Mouse (Mus musculus): ENCODE measurements around the gene Serhl.
"Not testable (repeated sequence)": the region's sequence is repeated elsewhere in the genome, so short reads cannot be mapped to it uniquely, and the experiment has no call there.

Gene Serhl

GRCm38 (mm10) chr15:83089429-83089605, at the start of gene Serhl:
Gene Serhl, plus strand, starts transcription at chr15:83089506.
- no peak for DNase-seq

DNA sequence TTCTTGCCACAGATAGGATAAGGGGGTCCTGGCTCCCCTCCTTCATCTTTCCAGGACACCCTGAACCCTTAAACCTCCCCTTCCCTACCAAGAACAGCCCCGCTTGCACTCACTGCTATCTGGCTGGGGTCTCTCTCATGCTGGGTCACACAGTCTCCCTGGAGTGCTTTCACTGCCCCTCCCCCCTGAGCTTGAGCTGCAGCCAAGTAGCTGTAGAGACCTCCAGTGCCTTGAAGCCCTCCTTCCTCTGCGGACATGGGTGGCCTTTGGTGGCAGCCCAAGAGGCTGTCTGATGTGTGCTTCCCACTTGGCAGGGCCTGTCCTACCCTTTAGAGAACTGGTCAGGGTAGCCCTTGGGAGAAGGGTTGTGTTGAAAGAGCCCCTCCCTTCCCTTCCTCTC, 49.1 kb upstream of the Serhl start:
- DNase-seq = no peak

DNA sequence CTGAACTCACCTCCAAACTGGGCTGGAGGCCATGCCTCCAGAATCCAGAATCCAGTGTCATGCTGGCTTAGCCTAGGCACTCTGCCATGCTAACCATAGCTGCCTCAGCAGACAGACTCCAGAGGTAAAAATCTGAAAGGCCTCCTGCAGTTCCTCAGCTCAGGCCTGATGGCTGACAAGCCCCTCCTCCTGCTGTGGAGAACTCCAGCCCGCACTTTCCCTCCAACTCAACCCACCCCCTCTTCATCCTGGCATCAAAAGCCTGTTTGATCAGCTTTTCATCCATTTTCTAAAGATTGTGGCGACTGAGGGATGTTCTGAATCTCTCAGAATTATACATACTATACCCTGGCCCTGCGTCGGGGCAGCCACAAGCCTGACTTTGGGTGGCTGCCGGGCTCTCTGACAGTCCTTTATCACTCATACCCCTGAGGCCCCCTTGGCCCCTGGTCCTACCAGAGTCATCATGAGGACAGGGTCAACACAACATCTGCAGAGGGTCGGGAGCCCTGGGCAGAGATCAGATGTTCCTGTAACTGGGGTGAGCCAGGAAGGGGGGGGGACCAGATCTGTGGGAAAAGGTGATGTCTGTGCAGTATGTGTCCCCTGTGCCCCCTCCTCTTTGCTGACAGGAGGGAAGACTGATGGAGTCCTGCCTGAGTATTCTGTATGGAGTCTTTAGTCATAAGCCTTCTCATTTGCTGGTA, 46.5 kb upstream of the Serhl start:
- DNase-seq = no peak

DNA sequence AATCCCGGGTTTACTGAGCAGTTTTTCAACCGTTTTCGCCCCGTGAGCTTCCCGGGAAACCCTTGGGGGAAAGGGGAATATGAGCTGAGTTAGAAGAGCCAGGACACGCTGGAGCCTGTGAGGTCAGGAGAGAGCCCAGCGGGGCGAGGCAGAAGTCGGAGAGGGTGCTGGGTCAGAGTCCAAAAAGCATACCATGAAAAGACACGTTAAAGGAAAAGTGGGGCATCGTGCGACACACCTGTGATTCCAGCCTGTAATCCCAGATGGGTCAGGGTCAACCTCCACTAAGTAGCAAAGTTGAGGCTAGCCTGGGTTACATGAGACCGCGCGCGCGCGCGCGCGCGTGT, 46.0 kb upstream of the Serhl start:
- no peak for DNase-seq

- not testable (repeated sequence) for DNase-seq
Observed at GRCm38 (mm10) chr15:83045565-83045964, 43.7 kb upstream of the Serhl start.

GRCm38 (mm10) chr15:83046308-83046707, 43.0 kb upstream of the Serhl start:
- DNase-seq = no peak

GRCm38 (mm10) chr15:83046730-83047129, 42.6 kb upstream of the Serhl start:
- no peak for DNase-seq

DNA sequence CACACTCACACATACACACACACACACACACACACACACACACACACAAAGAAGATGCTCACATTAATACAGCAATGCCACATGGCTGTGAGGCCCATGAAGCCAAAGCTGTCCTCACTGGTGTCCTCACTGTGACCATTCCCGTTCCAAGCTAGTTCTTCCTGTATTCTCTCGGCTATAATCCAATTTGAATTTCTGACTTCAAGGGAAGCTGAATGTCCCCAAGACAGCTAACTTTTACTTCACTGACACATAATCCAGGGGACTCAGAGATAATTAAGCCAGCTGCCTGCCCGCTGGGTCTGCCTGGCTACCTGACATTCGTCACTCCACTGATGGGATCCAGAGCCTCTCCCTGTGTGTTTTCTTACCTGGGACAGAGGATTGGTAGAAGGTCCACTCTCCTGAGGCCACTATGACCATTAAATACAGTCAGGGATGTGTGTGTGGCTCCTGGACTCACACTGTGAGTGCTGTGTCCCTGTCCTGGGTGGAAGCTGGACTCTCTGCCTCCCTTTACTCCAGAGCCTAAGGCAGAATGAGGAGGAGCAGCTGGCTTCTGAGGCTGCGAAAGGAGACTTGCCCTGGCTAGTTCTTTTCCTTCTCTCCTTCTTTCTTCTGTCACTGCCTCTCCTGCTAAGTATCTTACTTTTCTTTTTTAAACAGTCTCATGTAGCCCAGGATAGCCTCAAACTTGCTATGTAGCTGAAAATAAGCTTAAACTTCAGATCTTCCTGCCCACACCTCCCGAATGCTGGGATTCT, 36.8 kb upstream of the Serhl start:
- DNase-seq = no peak

DNA sequence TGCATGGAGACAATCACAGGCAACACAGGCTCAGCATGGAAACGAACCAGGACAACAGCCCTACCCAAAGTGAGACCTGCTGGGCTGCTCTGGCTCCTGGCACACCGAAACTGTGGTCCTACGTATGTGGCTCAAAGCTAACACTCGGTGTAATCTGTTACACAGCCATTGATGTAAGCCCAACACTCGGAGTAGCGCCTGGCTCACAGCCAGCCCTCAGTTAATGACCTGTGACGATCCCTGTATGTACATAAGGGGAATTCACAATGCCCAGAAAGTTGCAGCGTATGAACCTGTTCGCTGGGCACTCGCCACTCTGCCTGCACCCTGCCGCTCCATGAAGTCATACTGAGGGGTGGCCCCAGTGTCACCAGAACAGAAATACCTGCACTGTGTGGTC, 36.0 kb upstream of the Serhl start:
- DNase-seq = no peak

GRCm38 (mm10) chr15:83055569-83055968, 33.7 kb upstream of the Serhl start:
- no peak for DNase-seq

- peak; percentile 47 to 48 for DNase-seq
Observed at GRCm38 (mm10) chr15:83056378-83057083, 32.8 kb upstream of the Serhl start.

- DNase-seq = no peak
Observed at GRCm38 (mm10) chr15:83057533-83057932, 31.8 kb upstream of the Serhl start.

- DNase-seq = no peak
Observed at GRCm38 (mm10) chr15:83059233-83059660, 30.1 kb upstream of the Serhl start.

- no peak for DNase-seq
Observed at GRCm38 (mm10) chr15:83061689-83062088, 27.6 kb upstream of the Serhl start.

DNA sequence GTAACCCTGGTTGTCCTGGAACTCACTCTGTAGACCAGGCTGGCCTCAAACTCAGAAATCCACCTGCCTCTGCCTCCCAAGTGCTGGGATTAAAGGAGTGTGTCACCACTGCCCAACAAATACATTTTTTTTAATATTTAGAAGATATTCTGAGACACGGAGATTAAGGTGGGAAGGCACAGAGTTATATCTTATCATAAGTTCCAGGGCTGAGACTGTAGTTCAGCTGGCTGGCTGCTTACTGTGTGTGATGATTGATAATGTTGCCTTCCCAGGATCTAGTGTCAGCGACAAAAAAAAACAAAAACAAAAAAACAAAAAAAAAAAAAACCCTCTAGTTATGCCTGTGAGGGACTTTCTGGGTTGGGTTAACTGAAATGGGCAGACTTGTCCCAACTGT, 26.7 kb upstream of the Serhl start:
- DNase-seq = not testable (repeated sequence)

- peak; percentile 76 to 81 for DNase-seq
Observed at GRCm38 (mm10) chr15:83065543-83065942, 23.8 kb upstream of the Serhl start.

DNA sequence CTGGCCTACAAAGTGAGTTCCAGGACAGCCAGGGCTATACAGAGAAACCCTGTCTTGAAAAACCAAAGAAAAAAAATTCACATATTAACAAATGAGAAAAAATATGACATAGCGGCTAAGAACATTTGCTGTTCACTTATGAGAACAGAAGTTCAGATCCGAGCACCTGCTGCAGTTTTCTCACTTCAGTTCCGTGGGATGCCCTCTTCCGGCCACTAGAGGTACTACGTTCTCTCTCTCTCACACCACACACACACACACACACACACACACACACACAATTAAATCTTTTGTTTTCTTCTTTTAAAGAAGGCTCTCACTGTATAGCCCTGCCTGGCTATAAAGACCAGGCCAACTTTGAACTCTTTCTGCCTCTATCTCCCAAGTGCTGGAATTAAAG, 21.0 kb upstream of the Serhl start:
- no peak for DNase-seq

- DNase-seq = no peak
Observed at GRCm38 (mm10) chr15:83070942-83071341, 18.4 kb upstream of the Serhl start.

GRCm38 (mm10) chr15:83071752-83072151, 17.6 kb upstream of the Serhl start:
- DNase-seq = no peak

DNA sequence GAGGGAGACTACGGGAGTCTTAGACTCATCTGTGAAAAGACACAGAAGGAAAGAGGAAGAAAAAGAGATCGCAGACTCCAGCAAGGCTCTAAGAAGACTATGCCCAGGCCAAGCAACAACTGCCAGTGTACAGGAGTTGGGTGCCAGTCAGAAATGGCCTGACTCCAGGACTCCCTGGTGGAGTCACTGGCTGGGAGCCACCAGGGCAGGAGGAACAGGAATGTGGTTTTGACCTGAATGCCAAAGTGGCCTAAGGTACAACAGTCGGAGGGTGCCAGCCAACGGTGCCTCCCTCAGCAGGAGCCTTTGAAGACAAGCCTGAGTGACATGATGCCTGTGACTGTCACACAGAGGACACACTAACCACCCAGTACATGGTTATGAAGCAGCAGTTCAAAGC, 15.1 kb upstream of the Serhl start:
- peak; percentile 19 to 42 for DNase-seq

DNA sequence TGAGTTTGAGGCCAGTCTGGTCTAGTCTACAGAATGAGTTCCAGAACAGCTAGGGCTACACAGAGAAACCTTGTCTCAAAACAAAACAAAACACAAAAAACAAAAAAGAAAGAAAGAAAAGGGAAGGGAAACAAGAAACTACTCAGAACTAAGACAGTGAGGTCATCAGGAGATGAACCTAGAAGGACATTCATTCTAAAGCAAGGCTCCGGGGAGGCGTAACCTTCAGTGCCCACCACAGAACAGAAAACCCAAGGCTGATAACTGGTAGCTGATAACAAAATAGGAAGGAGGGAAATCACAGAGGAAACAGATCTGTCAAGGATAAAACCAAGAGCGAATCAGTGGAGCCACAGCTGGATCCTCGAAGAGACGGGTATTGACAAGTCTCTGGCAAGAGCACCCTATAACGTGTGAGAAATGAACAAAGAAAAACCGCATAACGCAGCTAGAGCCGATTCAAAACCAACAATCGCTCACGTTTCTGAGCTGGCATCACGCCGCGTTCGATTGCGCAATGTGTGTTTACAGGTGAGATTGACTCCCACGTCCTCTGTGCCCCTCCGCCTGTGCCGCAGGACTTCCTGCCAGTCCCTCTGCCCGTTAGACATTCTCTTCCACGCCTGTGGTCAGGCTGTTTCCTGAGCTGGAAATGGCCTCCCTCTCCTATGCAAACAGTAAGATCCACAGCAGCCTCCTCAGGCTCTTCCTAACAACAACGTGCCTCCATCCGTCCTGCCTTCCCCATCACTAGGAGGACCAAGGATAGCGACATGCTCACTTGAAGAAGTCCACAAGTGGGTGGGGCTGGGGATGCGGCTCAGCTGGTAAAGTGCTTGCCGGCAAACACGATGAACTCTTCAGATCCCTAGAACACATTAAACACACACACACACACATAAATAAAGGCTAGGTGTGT, 13.4 kb upstream of the Serhl start:
- no peak for DNase-seq

DNA sequence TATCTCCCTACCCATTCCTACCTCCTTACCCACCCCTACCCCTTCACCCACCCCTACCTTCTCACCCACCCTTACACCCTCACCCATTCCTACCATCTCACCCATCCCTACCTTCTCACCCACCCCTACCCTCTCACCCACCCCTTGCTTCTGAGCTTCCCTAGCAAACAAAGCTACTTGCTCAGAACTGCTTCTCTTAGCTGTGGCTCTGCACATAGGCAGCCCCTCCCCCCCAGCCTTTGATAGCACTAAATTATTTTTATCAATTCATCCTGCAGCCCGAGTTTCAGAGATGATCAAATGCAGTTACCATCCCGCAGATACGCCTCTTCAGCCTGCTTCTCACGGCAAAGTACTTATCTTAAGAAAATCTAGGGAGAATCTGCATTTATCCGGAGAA, 5.8 kb upstream of the Serhl start:
- DNase-seq = no peak

DNA sequence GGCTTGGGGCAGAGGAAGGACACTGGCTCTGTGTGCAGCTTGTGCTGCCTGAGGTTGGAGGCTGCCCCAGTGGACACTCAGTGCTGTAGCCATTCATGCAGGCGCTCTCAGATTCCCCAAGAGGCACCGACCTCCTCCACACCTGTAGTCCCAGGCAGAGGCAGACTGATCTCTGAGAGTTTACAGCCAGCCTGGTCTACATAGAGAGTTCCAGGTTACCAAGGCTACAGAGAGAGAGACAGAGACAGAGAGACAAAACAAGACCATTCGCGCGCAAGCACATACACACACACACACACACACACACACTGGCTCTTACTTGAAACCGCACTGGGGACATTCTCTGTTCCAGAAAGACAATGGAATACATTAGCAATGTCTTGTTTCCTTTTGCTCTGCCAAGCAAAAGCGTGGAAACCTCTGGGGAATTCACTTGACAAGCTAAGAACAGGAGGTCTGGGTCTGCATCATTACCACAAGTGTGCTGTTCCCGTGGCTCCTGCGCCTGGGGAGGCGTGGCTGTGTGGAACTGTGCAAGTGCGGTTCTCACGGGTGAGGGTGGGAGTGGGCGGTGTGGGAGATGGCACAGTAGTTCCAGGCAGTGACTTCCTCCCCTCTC, 5.2 kb upstream of the Serhl start:
- DNase-seq = no peak

All from cerebellum, postnatal 25 days (tissue).